Mouse (Mus musculus) spleen, postnatal 10 days (tissue): Measurements from ENCODE around the gene Ngfr.

Source experiments
- DNase-seq, 2 experiments: peaks; one replicate each; pipeline ENCODE4 v3.0.0; 2021 to 2022; ENCODE audit warnings: low spot score in 2 of 2

The Ngfr gene

DNA sequence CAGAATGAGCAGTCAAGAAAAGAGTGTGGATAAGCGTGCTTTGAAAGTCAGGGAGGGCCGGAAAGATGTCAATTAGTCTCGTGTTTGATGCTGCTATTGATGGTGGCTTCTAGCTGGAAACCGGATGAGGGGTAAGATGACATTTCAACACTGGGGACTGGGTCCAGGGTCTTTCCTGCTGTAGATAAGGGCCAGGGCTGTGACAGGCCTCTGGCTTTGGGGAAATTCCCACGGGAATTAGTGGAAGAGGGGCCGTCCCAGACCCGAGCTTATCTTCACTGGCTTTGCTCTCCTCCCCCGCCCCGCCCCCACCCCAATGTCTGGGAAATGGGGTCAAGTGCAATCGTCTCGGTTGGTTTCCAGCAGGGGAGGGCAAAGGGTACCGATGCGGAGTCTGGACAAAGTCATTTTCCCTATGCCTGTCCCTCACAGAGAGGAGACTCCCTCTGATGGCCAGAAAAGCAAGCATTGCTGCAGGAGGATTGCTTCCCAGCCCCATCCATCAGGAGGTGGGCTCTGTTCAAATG lies 7.2 kb upstream of the Ngfr start:
- no peak for DNase-seq

DNA sequence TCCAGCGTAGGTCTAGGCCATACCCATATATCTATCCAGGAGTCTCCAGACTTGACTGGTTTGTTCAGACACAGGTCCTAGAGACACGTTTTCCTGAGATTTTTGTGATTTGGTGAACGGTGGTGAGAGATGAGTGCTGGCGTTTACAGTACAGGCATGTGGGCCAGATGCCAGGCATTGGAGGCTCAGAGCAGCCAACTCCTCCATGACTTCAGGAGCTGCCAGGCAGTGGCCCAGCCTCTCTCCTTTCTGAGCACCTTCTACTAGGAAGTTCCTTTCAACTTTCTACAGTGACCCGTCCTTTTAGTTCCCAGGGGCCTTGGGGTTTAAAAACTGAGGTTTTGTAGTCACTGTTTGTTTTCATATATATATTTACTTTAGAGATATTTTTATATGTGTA lies 6.0 kb upstream of the Ngfr start:
- no peak for DNase-seq

DNA sequence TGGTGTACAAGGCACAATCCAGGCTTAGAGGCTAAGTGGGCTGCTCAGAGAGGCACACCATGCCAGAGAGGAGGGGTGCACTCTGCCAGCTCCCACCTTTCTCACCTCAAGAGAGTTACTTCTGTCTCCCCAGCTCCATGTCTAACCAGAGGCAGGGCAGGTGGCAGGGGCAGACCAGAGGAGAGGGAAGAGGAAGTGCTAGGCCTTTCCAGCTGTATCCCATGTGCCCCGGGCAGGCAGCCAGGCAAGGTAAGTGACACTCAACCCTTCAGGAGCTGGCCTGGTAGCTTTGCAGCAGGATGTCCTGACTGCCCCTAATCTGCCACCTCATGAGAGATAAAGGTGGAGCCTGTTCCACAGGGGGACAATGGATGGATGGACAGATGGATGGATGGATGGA lies 5.2 kb upstream of the Ngfr start:
- no peak for DNase-seq

DNA sequence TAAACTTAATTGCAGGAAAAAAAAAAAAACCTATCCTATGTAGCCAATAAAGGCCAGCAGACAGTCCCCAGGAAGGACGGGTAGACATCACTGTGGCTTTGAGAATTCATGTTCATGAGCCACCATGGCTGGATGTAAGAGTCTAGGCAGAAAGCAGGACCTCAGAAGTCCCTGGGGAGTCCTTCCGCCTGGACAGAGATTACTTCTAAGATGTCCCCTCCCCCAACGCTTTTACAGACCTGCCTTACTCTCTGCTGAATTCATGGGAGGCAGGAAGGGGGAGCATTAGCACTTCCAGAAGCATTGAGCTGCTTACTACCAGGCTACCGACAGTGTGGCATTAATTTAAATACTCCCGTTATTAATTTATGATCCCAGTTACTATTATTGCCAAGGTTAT lies 1.7 kb upstream of the Ngfr start:
- no peak for DNase-seq

DNA sequence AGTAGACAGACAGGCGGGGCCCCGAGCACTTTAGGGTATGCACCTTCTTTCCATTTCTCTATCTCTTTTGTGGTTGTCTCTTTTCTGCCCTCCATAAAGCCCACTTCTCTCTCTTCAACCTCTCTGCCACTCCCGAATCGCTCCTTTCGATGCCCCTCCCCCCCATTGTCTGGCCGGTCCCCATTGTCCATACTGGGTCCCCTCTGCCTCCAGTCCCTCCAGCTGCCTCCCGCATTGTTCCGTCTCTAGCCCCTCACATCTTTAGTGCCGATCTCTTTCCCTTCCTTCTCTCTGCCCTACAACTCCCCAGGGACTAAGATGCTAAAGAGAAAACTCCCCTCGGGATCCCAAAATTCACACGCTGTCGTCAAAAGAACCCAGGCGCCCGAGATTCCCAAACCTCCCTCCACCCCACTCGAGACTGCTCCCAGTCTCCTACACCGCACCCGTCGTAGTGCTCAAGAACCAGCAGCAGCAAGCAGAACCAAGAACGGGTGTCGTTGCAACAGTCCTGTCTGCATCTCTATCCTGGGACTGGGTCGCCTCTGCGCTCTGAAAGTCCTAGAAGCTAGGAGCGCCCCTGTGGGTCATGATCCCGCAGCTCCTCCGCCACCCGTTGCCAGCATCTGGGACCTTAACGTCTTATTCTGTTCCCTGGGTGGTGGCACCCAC lies 648 bp downstream of the Ngfr start:
- no peak for DNase-seq

DNA sequence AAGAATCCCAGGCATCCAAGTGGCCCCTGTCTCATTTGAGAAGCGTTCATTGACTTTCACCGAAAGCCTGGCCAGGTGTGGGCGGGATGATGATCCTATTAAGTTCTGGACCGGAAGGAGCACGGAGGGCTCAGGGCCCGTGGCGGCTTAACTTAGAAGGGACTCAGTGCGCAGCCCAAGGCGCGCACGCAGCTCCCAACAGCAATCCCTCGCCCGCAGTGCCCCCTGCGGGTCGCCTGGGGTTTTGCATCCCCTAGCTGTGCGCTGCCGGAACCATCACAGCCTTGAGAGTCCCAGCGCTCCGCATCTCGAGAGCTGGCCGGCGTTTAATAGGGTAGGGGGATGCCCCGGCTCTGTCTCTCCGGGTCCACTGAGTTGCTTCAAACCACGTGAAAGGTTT lies 1.4 kb downstream of the Ngfr start:
- DNase-seq = peak; percentile 42 to 78

DNA sequence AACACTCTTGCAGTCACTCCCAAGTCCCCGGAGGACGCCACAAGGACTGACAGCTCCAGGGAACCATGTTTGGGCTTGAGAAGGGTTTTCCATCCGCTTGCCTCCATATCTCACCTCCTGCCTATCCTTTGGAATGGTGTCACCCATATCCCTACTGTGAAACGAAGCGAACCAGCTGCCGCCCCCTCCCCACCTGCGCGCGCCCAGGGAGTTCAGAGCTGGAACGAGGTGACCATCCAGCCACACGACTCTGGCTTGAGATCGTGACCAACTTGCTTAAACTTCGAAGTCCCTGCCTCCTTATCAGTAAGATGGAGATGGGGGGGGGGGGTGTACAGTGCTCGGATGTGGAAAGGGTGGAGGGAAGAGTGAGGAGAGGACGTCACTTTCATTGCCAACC lies 1.9 kb downstream of the Ngfr start:
- no peak for DNase-seq

DNA sequence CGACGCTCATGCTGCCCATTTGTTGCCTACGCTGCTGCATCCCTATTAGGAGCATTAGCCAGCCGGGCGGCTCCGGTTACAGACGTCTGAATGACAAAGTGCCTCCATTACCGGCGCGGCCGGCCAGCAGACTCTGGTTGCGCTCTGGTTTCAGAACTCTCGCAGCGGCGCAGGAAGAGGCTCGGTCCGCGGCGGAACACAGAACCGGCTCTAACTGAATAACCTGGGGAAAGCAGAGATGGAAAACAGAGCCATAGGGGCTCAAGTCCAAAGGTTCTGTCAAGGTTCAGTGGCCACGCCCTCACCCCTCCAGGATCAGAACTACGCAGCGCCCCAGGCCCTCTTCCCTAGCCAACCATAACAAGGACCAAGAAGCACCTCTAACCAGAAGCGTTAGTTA lies 2.3 kb downstream of the Ngfr start:
- no peak for DNase-seq

DNA sequence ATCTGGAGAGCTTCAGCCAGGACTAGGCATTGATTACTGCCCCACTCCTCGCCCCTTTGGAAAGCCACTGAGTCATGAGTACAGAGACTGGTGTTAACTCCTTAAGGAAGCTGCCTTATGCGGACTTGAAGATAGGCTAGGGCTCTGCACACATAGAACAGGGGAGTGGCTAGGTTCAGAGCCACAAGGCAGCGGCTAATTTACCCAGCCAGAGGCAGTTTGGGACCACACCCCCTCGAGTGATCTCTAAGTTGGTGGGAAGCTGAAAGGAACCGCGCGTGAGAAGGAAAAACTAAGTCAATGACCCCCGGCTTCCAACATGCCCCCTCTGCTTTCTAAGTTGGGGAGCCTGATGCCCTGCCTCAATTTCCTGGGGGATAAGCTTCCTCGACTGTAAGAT lies 2.9 kb downstream of the Ngfr start:
- DNase-seq = no peak

DNA sequence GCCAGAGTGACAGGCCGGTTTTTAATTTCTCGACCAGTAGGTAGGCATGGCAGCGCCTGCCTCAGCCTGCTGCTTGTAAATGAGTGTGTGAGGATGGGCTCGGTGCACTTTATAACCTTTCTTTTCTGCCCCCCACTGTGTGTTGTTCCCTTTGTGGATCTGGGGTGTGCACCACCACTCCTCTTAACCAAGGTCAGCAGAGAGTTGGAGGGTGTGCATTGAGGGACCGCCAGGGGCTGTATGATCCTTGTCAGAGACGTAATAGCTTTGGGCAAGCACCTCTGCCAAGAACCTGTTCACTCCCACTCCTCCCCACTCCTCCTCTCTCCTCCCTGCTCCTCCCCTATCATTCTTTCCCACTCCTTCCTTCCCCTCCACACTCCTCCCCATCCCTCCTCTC lies 4.1 kb downstream of the Ngfr start:
- no peak for DNase-seq

DNA sequence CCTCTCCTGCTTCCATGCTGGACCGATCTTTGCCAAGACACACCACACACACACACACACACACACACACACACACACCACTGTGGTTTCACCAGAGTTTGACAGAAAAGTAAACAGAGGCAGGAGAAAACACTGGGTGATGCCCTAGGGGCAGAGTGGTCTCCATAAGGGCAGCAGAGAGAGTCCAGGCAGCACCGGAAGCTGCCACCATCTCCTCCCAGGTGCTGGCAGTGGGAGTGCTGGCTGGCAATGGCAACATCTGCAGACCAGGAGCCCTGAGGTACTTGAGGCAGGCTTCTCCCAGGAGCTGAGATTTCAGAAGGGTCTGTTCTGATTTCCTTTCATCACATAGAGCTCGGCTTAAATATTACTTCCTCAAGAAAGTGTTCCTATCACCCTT lies 5.3 kb downstream of the Ngfr start:
- no peak for DNase-seq

DNA sequence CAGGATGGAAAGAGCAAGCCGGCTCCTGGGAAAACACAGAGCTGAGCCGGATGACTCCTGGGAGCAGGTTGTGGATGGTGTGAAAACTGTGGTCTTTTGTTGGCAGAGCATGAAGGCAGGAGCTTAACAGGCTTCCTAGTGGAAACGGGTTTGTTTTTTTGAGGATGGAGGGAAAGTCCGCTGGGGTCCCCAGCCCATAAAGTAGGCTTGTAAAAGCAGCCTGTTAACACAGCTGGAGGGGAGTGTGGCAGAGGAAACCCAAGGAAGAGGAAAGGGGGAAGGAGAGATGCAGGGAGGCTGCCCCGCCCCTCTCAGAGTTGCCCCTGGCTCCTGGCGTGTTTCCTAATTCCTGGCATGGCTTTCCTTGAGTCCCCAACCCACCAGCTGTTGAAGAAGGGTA lies 8.1 kb downstream of the Ngfr start:
- no peak for DNase-seq

DNA sequence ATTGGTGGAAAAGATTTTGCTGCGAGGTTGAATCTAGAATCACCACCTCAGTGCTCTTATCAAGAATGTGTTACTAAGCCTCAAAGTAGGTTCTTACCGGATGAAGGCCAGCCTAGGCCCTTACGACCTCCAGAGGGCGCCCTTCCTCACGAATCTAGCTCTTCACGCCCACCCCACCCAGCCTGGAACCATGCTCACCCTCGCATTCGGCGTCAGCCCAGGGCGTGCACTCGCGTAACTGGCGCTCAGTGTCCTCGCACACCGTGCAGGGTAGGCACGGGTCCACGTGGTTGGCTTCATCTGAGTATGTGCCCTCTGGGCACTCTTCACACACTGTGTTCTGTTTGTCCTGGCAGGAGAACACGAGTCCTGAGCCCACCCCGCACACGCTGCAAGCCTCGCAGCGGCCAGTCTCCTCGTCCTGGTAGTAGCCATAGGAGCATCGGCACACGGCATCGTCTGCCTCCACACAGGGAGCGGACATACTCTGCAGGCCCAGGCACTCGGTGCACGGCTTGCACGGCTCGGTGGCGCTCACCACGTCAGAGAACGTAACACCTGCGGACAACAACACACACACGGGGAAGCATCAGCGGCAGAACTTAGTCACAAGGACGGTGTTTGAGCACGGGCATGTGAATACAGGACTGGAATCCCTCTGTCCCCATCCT lies 9.6 kb downstream of the Ngfr start:
- DNase-seq = peak in 1 of 2 experiments; percentile 63

DNA sequence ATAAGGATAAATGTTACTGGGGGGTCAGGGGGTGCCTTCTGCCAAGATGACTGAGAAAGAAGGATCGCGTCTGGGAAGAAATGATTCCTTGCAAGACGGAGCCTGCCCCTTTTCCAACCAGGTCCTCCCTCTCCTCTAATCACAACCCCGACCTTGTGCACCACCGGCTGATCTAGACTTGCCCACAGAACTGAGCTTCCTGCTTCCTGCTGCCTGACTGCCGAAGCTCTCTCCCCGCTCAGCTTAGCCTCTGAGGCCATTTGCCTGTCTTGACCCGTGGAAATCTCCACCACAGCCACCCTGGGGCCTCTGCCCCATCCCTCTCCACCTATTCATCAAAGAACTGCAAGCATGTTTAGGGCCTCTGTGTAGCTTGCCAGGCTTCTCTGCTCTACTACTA lies 11.2 kb downstream of the Ngfr start:
- DNase-seq = no peak

DNA sequence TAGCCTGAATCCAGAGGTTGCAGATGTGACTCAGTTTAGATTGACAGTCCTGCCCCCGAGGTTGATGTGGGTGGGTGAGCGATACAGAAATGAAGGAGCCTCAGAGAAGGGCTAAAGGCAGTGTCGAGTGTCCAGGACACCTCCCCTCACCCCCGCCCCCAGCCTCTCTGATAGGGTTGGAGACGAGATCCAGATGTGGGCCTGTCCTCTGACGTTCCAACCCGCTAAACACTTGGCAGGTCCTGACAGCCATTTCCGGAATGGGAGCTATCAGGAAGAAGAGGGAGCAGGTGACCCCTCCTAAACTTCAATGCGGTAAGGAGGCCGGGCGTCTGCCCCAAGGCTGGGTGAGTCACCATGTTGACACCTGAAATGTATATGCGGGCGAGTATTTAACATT lies 11.7 kb downstream of the Ngfr start:
- DNase-seq = no peak

DNA sequence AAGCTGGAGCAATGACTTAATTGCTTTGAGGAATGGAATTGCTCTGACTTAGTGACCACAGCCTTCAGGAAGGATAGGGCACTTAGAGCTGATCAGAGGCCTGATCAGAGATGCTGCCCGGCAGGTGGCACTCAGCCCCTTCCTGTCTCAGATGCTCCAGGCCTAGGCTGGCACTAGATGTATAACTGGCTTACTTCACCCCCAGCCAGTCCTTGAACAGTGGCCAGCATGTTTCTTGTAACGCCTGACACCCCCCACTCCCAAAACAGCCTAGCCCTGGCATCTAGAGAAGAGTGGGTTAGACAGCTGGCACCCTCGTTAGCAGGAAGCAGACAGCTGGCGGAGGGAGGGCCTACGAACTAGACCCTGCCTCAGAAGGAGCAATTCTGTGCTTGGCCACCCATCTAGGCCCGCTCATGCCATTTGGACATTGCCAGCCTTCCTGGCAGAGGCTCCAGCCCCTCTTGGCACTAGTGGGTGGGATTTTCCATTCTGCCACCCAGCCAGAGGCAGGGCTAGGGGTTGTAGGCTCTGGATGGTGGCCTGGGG lies 12.7 kb downstream of the Ngfr start:
- DNase-seq = no peak

DNA sequence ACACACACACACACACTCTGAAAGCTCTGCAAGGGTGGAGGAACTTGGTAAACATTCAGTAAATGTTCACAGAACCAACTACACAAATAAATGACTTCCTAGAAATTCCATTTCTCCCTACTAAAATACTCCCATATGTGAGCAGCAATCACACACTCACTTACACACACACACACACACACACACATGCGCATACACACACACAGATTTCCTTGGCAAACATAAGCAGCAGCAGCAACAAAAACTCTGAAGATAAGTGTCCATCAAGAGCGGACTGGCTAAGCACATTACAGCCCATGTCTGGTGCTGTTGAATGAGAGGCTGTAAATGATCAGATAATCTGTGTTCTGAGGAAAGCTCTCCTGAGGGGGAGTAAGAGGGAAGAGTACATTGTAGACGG lies 15.3 kb downstream of the Ngfr start:
- no peak for DNase-seq

DNA sequence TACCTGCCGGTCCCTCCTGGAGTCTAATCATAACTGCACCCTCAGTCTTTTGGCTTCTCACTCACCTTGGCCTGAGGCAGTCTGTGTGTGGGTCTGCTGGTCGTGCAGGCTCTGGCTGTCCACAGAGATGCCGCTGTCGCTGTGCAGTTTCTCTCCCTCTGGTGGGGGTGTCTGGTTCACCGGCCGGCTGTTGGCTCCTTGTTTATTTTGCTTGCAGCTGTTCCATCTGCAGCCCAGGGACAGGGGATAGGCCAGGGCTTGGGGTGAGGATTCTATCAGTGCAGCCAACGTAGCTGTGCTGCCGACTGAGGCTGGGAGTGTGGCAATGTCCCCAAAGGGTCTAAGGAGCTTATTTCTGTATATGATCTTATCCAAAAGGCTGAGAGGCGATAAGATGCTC lies 15.8 kb downstream of the Ngfr start:
- no peak for DNase-seq

DNA sequence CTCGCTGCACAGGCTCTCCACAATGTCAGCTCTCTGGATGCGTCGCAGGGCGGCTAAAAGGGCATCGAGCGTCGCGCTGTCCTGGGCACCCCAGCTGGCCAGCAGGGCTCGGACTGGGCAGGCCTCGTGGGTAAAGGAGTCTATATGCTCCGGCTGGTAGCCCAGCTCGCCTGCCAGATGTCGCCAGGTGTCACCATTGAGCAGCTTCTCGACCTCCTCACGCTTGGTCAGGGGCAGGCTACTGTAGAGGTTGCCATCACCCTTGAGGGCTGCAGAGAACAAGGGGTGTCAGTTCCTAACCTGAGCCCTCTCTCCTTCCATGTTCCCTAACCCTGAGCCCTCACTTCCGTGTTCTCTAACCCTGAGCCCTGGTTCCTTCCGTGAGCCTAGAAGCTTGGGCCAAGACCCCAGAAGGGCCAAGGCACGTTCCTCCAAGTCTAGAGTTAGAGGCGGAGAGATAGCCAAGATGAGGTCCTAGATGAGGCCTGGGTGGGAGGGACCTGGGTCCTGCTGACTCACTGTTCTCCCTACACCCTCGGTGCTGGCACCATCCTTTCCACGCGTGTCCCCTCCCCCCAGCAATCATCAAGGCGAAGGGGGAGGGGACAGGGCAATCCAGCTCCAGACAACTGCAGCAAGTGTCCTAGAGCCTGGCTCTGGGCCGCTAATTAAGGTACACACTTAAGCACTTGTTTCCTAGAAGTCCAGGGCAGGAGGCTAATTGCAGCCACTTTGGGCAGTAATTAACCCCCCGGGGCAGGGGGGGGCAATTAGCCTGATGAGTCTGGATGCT lies 16.5 kb downstream of the Ngfr start:
- DNase-seq = no peak

DNA sequence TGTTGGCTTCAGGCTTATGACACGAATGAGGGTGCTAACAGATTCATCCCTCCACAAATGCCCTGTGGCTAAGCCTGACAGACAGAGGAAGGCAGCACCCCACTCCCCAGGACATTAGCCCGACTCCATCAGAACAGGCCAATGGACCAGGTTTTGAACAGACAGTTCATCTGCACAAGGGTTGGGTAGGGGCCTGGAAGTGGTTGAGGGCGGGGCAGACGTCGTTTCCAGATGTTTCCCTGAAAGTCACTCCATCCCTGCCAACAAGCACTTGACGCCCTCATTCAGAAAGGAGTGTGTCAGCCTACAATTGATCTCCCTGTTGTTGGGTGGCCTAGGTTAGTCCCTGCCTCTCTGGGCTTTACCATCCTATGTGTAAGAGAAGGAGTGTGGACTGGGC lies 17.6 kb downstream of the Ngfr start:
- no peak for DNase-seq

DNA sequence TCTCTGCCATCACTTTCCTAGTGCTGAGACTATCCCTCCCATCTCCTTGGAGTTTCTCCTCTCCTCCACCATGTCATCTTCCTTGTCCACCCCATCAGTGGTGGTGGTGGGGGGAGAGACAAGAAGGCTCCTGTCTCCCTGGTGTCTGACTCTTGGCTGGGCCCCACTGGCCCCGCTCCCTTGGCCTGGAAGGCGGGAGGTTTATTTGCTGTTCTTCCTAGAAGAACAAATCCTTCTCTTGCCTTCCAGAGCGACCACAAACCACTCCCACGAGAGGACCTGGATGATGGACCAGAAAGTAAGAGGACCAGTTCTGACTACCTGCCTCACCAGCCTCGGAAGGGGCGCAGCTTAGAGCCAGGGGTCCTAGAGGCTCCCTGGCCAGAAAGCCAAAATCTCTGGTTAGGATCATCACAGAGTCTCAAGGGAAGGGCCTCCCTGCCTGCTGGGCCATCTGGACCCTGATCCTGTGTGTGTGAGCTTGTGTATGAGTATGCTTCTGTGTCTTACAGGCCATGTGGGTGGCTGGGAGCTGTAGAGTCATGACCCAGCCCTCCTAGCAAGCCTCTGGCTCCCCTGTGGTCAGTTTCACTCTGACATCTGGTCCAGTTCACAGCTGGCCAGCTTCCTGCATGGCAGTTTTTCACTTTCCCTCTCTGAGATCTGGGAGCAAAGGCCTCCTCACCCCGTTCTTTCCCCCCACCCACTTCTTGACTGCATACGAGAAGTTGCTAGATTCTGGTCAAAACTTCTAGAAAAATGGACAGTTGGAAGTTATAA lies 19.4 kb downstream of the Ngfr start:
- DNase-seq = no peak

DNA sequence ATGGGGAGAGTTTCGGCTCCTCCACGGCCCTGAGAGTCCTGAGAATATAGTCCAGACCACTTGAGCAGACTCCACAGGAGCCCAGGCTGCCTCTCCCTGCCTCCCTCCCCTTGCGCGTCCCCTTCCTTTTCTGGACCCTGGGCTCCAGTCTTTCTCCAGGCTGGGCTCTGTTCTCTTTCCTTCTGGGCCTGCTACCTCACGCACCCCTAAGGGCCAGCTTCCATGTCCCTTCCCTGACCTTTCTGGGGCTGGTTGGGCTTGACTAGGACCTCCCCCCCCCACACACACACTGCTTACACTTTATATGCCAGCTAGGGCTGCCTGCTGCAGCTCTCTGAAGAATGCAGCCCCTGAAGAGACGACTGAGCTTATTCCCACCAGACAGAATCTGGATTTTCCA lies 20.2 kb downstream of the Ngfr start:
- no peak for DNase-seq
